Mouse (Mus musculus) gastrocnemius, postnatal 10 days (tissue): ENCODE results near the gene Raf1. TPM values are rescaled to one million over a fixed set of nuclear protein-coding genes. Genes with fewer than 3 reads are reported as not detected.

Experiments used
- DNase-seq: peaks from one replicate; pipeline ENCODE4 v3.0.0; 2021; ENCODE audit warnings: mixed read lengths
- long read RNA-seq, 2 experiments: library from polyadenylated mRNA; stranded (forward); transcript quantifications; one replicate each; pipeline ENCODE4 v2.0.0; 2021
- total RNA-seq, 2 experiments: library from RNA; stranded (reverse); gene quantifications; 2 replicates each; pipeline ENCODE4 v1.2.3; 2021

The Raf1 gene
- 100 to 1,000 TPM; 102 to 108 TPM for total RNA-seq
- long read RNA-seq, experiment 1, transcript Raf1-202 (17 exons, 2,946 nt): minor isoform, 6 of 208 reads
- long read RNA-seq, experiment 1, transcript Raf1-201 (17 exons, 3,070 nt): major isoform, 147 of 208 reads
- long read RNA-seq, experiment 1, partial matches to known transcripts: 15 of 208 reads
- long read RNA-seq, experiment 1, other reads (novel, unspliced or antisense): 39 of 208 reads
- long read RNA-seq, experiment 2, transcript Raf1-201 (17 exons, 3,070 nt): major isoform, 102 of 142 reads
- long read RNA-seq, experiment 2, transcript Raf1-202 (17 exons, 2,946 nt): minor isoform, 5 of 142 reads
- long read RNA-seq, experiment 2, partial matches to known transcripts: 10 of 142 reads
- long read RNA-seq, experiment 2, other reads (novel, unspliced or antisense): 25 of 142 reads

GRCm38 (mm10) chr6:115676452-115677128 lies at the start of gene Raf1:
TSS of gene Raf1 (minus strand) at chr6:115676635.
- peak; percentile 97 for DNase-seq

GRCm38 (mm10) chr6:115722246-115722645 lies 45.8 kb upstream of the Raf1 start:
- no peak for DNase-seq

- peak; percentile 31 for DNase-seq
These were observed 41.5 kb upstream of the Raf1 start for GRCm38 (mm10) chr6:115717715-115718558.

- peak; percentile 44 for DNase-seq
These were observed 40.7 kb upstream of the Raf1 start for GRCm38 (mm10) chr6:115717101-115717652.

DNA sequence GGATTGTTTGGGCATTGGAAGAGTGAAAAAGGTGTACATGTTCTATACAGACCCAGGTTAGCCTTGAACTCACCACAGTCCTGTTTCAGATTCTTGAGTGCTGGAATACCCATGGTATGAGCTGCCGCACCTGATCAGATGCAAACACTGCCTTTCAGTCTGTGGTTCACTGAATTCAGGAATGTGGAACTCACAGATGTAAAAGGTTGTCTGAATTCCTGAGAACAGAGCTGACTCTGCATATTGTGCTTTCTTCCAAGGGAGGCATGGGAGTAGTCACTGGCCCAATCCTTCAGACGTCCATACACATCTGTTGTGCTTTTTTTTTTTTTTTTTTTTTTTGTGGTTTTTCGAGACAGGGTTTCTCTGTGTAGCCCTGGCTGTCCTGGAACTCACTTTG lies 34.8 kb upstream of the Raf1 start:
- DNase-seq: no peak

- DNase-seq: no peak
These were observed 26.5 kb upstream of the Raf1 start for GRCm38 (mm10) chr6:115702901-115703300.

- no peak for DNase-seq
These were observed 24.9 kb upstream of the Raf1 start for GRCm38 (mm10) chr6:115701302-115701701.

- DNase-seq: no peak
These were observed 24.3 kb upstream of the Raf1 start for GRCm38 (mm10) chr6:115700778-115701177.

DNA sequence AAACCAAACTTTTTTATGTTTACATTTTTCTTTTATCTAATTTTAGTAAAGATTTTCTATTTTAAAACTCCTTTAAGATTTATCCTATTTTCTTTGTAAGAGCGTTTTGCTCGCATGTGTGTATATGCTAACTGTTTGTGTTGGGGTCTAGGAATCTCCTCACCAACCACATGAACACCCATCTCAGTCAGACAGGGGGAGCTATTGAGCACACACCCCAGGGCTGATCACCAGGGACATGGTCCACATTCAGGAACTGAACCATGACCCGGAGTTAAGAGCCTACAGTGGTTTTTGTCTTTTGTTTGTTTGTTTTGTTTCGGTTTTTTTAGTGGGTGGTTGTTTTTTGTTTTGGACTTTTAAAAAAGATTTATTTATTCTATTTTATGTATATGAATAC lies 22.3 kb upstream of the Raf1 start:
- DNase-seq: no peak

DNA sequence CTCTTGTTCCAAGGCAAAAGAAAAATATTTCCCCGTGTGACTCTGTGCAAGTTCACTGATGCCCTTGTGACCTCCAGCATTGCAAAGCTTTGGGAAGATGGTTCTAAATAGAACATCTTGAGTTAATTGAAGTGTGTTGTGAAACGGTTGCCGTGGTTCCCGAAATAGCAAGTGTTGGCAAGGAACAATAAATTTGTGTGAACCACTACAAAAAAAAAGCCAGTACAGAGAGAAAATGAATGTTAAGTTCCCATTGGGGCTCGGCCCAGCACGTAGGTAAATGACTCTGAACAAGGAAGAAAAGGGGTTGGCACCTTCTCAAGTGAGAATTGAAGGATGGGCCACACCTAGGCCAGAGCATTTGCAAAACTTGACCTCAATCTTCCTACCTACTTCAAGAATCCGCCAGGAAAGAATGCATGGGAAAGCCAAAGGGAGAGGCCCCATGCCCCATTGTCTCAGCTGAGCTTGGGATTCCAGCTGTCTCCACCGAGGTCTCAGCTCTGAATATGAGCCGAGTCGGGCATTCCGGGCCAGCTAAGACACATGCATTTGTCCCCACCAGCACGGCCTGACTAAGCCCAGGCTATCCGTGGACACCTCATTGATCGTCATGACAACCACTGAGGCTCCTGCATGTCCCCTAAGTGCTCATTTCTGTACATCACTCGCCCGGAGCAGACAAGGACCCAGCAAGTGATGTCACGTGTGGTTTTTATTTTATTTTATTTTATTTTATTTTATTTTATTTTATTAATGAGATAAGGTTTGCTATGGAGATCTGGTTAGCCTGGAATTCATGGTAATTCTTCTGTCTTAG lies 21.5 kb upstream of the Raf1 start:
- no peak for DNase-seq

DNA sequence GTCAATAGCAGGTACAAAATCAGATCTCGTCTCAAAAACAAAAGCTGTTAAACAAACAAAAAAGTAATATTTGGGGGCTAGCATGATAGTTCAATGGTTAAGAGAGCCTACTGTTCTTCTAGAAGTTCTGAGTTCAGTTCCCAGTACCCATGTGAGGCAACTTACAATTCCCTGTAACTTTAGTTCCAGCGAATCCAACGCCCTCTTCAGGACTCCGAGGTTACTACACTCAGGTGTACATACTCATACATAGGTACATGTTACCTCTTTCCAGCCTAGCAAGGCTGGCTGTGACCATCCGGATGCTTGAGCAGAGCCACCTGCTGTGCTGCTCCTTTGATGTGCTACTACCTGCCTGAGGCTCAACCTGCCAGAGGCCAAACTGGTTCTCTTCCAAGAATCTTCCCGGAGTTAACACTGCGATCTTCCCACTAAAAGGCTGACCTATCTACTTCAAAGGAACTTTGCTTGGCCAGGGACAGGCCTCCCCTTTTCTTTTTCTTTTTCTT lies 20.3 kb upstream of the Raf1 start:
- no peak for DNase-seq

DNA sequence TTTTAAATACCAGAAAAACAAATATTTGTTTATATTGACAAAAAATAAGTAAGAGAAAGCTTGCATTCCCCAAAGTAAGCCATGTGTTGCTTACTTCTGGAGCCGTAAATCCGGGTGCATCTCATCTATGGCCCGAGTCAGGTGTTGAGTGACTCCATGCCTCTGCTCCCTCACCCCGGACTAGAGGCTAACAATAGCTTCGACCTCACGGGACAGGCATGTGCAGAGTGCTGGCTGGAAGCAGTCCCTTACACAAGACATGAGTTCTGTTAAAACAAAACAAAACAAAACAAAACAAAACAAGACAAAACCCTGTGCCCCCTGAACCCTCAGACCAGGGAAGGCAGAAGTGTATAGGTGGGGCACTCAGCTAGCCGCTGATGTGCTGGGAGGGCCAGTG lies 18.7 kb upstream of the Raf1 start:
- no peak for DNase-seq

- DNase-seq: peak; percentile 34
These were observed 18.0 kb upstream of the Raf1 start for GRCm38 (mm10) chr6:115694441-115694842.

- DNase-seq: no peak
These were observed 16.7 kb upstream of the Raf1 start for GRCm38 (mm10) chr6:115692963-115693730.

GRCm38 (mm10) chr6:115692163-115692950 lies 15.9 kb upstream of the Raf1 start:
- DNase-seq: no peak

DNA sequence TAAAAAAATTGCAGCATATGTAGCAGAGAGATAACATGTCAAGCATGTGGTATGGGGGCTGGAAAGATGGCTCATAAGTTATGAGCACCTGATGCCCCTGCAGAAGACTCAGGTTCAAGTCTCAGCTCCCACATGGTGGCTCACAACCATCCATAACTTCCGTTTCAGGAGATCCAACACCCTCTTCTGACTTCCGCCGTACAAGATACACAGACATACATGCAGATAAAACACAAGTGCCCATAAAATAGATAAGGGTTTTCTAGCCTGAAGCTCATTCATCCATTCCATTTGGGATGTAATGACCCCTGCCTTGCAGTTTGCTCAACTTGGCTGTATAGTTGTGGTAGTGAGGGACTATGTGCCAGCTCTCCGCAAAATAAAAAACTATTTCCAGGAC lies 13.7 kb upstream of the Raf1 start:
- no peak for DNase-seq

DNA sequence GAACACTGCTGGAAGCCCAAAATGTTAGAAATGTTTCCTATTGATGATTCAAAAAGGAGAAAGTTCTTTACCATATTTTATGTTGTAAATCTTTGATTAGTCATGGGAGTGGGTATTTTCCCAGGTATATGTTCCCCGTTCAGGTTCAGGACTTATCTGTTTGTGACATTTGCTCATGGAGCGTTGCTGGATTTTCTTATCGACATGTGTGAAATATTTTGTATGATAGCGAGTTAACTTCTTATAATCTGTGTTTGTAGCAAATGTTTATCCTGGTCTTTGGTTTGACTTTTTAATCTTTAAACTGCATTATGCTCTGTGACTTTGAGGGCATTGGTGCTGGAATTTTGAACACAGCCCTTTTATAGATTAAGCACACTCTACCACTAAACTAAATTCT lies 12.2 kb upstream of the Raf1 start:
- DNase-seq: no peak

DNA sequence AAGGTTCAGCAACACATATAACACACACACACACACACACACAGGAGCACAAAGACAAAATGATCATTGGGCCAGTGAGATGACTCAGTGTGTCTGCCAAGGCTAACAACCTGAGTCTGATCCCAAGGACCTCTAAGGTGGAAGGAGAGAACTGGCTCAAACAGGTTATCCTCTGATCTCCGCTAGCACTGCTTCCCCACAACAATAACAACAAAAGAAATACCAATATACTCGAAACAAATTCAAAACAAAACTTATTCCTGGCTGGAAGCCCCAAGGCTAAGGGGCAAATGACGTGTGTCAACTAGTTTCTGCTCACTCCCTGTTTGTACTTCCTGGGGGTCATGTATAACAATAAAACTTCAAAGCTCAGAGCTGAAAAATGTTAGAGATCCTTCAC lies 11.3 kb upstream of the Raf1 start:
- DNase-seq: no peak

DNA sequence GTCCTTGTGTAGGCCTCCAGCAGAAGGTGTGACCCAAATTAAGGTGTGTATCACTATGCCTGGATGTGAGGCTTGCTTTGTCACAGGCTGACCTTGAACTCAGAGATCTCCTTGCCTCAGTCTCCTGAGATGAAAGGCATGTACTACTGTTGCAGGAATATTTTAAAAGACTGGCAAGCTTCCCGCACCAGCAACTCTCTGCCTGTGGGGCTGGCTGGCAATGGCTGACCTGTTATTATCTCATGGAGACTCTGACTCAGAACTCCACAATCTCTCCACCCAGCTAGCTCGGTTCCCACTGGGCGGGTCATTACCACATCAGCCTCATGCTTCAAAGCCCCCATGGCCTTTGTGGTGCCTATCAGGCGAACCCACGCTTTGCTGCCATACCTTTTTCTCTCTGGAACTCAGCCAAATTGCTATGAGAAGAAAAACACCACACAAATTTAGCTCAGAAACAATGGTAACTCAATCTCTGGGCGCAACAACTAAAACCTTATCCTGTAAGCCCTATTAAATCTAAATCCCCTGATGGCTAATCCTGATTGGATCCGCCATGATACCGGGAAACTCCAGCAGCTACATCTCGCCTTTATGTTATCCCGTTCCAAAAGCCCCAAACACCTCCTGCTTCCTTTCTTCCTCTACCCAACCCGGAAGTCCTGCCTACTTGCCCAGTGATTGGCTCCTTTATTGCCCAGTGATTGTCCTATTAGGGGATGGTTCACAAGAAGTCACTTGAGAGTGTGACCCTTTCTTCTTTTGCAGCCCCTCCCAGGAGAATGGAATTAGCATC lies 8.6 kb upstream of the Raf1 start:
- DNase-seq: no peak
